Mouse (Mus musculus): Measurements from ENCODE around the gene Olfr1404. TPM values are rescaled to one million over a fixed set of nuclear protein-coding genes. Genes with fewer than 3 reads are reported as not detected.

Olfr1404 gene
- total and polyA plus RNA-seq, 3 experiments: not detected

GRCm38 (mm10) chr1:173192059-173192458, 20.1 kb upstream of the Olfr1404 start (continued):
- TF ChIP-seq ETS1 (IDR thresholded peaks at IDR 0.05; ENCODE audit: low read depth, low read length) (peak; percentile 91), GABPA (IDR thresholded peaks at IDR 0.05; ENCODE audit: low read depth, low read length) (no peak), USF2 (IDR thresholded peaks at IDR 0.05; ENCODE audit: borderline replicate concordance in 1 of 2, insufficient read depth in 1 of 2, low read depth in 1 of 2, low read length in 2 of 2) (no peak), NRF1 (IDR thresholded peaks at IDR 0.05; ENCODE audit: insufficient read depth, low read depth, low read length, poor library complexity, severe bottlenecking) (no peak), ZNF384 (IDR thresholded peaks at IDR 0.05; ENCODE audit: low read depth, low read length) (0 out of 2 replicates have a peak, but pooled peaks have one; percentile 22), ZKSCAN1 (IDR thresholded peaks at IDR 0.05; ENCODE audit: low read depth, low read length) (no peak), EP300 (IDR thresholded peaks at IDR 0.05; ENCODE audit: low read depth in 1 of 2, low read length in 2 of 2) (peak; percentile 96 to 97), JUND (IDR thresholded peaks at IDR 0.05; ENCODE audit: low read depth, low read length) (0 out of 2 replicates have a peak, but pooled peaks have one; percentile 57), CTCF (IDR thresholded peaks at IDR 0.05 in 2 of 3, conservative IDR thresholded peaks at IDR 0.05 in 1 of 3; ENCODE audit: control insufficient read depth in 1 of 3, insufficient read depth in 1 of 3, low read depth in 2 of 3, low read length in 3 of 3, poor library complexity in 1 of 3, severe bottlenecking in 1 of 3) (no peak)

DNA sequence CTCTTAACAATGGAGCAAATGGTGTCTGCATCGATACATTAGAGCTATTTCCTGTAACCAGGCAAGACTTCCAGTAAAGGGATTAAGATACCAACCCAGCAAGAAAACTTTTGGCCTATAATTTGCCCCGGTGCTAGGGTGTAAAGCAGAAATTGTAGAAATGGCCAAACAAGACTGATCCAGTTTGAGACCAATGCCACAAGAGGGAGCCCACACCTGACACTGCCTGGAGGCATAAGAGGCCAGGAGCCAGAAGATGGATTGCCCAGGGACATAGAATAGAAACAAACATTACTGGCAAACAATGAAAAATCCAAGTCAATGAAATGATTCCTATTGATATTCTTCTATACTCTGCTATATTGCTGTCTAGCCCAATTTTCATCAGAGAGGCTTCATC, 15.8 kb upstream of the Olfr1404 start:
- Histone ChIP-seq H3K79me2 (ENCODE audit: control insufficient read depth, insufficient read depth, low read length, poor library complexity) (no peaks in the 10 kb centered on the region), H3K4me1 (ENCODE audit: control insufficient read depth in 1 of 2, insufficient read depth in 2 of 2, low read length in 2 of 2) (peaks cover 4 to 14% of the 10 kb centered on the region in 2 experiments), H3K27ac (ENCODE audit: control insufficient read depth, low read depth, low read length) (no peak overlapping the region), H3K9ac (ENCODE audit: control insufficient read depth, low read depth, low read length, poor library complexity, severe bottlenecking) (no peak overlapping the region), H3K36me3 (ENCODE audit: control insufficient read depth in 1 of 2, insufficient read depth in 2 of 2, low read length in 2 of 2) (peaks cover 0 to 10% of the 10 kb centered on the region in 2 experiments; a peak in 2 of 4 replicates), H3K9me3 (replicated peaks; ENCODE audit: insufficient read depth, low read length) (no peaks in the 10 kb centered on the region), H3K4me3 (ENCODE audit: control insufficient read depth in 1 of 2, insufficient read depth in 1 of 2, low read depth in 2 of 2, low read length in 2 of 2) (no peak overlapping the region), H3K27me3 (ENCODE audit: control insufficient read depth in 1 of 2, insufficient read depth in 2 of 2, low read length in 2 of 2) (no peaks in the 10 kb centered on the region)
- TF ChIP-seq USF2 (IDR thresholded peaks at IDR 0.05; ENCODE audit: borderline replicate concordance in 1 of 2, insufficient read depth in 1 of 2, low read depth in 1 of 2, low read length in 2 of 2) (no peak), E2F4 (IDR thresholded peaks at IDR 0.05; ENCODE audit: borderline replicate concordance, low read depth, low read length) (no peak), ZC3H11A (IDR thresholded peaks at IDR 0.05; ENCODE audit: low read depth, low read length) (peak; percentile 27; the same call in 1 of the 2 replicates), KAT2A (conservative IDR thresholded peaks at IDR 0.05; ENCODE audit: low read depth, low read length) (no peak), ZMIZ1 (IDR thresholded peaks at IDR 0.05; ENCODE audit: low read depth, low read length) (no peak), GABPA (IDR thresholded peaks at IDR 0.05; ENCODE audit: low read depth, low read length) (no peak), TAL1 (IDR thresholded peaks at IDR 0.05; ENCODE audit: low read length) (no peak), NRF1 (IDR thresholded peaks at IDR 0.05; ENCODE audit: insufficient read depth, low read depth, low read length, poor library complexity, severe bottlenecking) (no peak), UBTF (IDR thresholded peaks at IDR 0.05; ENCODE audit: borderline replicate concordance, insufficient read depth, low read depth, low read length) (no peak), CHD1 (IDR thresholded peaks at IDR 0.05; ENCODE audit: low read depth, low read length) (no peak), CTCF (IDR thresholded peaks at IDR 0.05 in 2 of 3, conservative IDR thresholded peaks at IDR 0.05 in 1 of 3; ENCODE audit: control insufficient read depth in 1 of 3, insufficient read depth in 1 of 3, low read depth in 2 of 3, low read length in 3 of 3, poor library complexity in 1 of 3, severe bottlenecking in 1 of 3) (peak in 2 of 3 experiments; percentile 33 to 39; a peak in 4 of 6 replicates), SMC3 (IDR thresholded peaks at IDR 0.05; ENCODE audit: low read depth, low read length) (peak; percentile 36), ELF1 (IDR thresholded peaks at IDR 0.05; ENCODE audit: low read depth, low read length) (no peak), TCF12 (IDR thresholded peaks at IDR 0.05; ENCODE audit: low read depth, low read length) (no peak), POLR2AphosphoS5 (IDR thresholded peaks at IDR 0.05; ENCODE audit: borderline replicate concordance, low read depth, low read length) (no peak), BHLHE40 (IDR thresholded peaks at IDR 0.05; ENCODE audit: borderline replicate concordance, low read depth, low read length) (no peak), CHD2 (IDR thresholded peaks at IDR 0.05; ENCODE audit: low read length) (no peak), EP300 (IDR thresholded peaks at IDR 0.05; ENCODE audit: low read depth in 1 of 2, low read length in 2 of 2) (no peak), MYC (IDR thresholded peaks at IDR 0.05; ENCODE audit: low read depth, low read length) (no peak), MAFK (IDR thresholded peaks at IDR 0.05; ENCODE audit: borderline replicate concordance, low read depth, low read length) (no peak), POLR2A (IDR thresholded peaks at IDR 0.05; ENCODE audit: control insufficient read depth in 1 of 2, insufficient read depth in 1 of 2, low read depth in 1 of 2, low read length in 2 of 2, poor library complexity in 1 of 2) (no peak), USF1 (IDR thresholded peaks at IDR 0.05; ENCODE audit: low read depth, low read length) (no peak), RAD21 (IDR thresholded peaks at IDR 0.05; ENCODE audit: low read depth, low read length) (peak; percentile 19; the same call in 1 of the 2 replicates), POLR2AphosphoS2 (IDR thresholded peaks at IDR 0.05; ENCODE audit: low read length) (no peak), JUND (IDR thresholded peaks at IDR 0.05; ENCODE audit: low read depth, low read length) (no peak), SIN3A (IDR thresholded peaks at IDR 0.05; ENCODE audit: low read length) (no peak)
- DNase-seq (ENCODE audit: low read depth, low spot score): no peak
